Mouse (Mus musculus) bone marrow macrophage, adult 2 months (primary cell): ENCODE results near the gene Sephs1.

Source experiments
- CTCF ChIP-seq: IDR thresholded peaks from 2 replicates; pipeline ENCODE4 v1.5.1; 2012; ENCODE audit warnings: low read depth, mild to moderate bottlenecking, low read length, moderate library complexity
- POLR2A ChIP-seq: IDR thresholded peaks from 2 replicates; pipeline ENCODE4 v1.6.1; 2012; ENCODE audit warnings: mild to moderate bottlenecking, low read depth, low read length, borderline replicate concordance

- no peak for TF ChIP-seq CTCF
- no peak for TF ChIP-seq POLR2A
Observed at GRCm38 (mm10) chr2:4832166-4832565, 49.2 kb upstream of the Sephs1 start.
